Mouse (Mus musculus) neural tube, embryonic 14.5 days (tissue): Measurements from ENCODE around the gene Sgms1. TPM values are rescaled to one million over a fixed set of nuclear protein-coding genes. Genes with fewer than 3 reads are reported as not detected.

ENCODE experiments used
- ATAC-seq: fragments of 200-750 bp; cut with Nextera tagmentation; 2 replicates; pipeline ENCODE4 v1.8.0; 2017; ENCODE audit warnings: low read depth, mild to moderate bottlenecking, moderate TSS enrichment, moderate library complexity
- H3K27ac ChIP-seq: fragments of 300-500 bp; sonication (generic); 2 replicates; pipeline ENCODE4 v1.5.1; 2014; ENCODE audit warnings: low read depth, mild to moderate bottlenecking, control low read depth, low read length, moderate library complexity, mixed read lengths
- H3K27me3 ChIP-seq: fragments of 300-500 bp; sonication (generic); 2 replicates; pipeline ENCODE4 v1.6.1; 2014; ENCODE audit warnings: low read length; ENCODE audit not compliant: control insufficient read depth, insufficient read depth
- H3K36me3 ChIP-seq: fragments of 300-500 bp; sonication (generic); 2 replicates; pipeline ENCODE4 v1.6.1; 2014; ENCODE audit warnings: low read length, mixed read lengths; ENCODE audit not compliant: control insufficient read depth, insufficient read depth
- H3K4me1 ChIP-seq: fragments of 300-500 bp; sonication (generic); 2 replicates; pipeline ENCODE4 v1.6.1; 2014; ENCODE audit warnings: low read length; ENCODE audit not compliant: control insufficient read depth, insufficient read depth
- H3K4me2 ChIP-seq: fragments of 300-500 bp; sonication (generic); 2 replicates; pipeline ENCODE4 v1.6.1; 2014; ENCODE audit warnings: mild to moderate bottlenecking, low read depth, low read length, control low read depth
- H3K4me3 ChIP-seq: fragments of 300-500 bp; sonication (generic); 2 replicates; pipeline ENCODE4 v1.5.1; 2014; ENCODE audit warnings: low read depth, low read length, control low read depth, mixed read lengths
- H3K9ac ChIP-seq: fragments of 300-500 bp; sonication (generic); replicated peaks from 2 replicates; pipeline ENCODE4 v1.6.1; 2014; ENCODE audit warnings: low read depth, mild to moderate bottlenecking, control low read depth, low read length, mixed read lengths
- H3K9me3 ChIP-seq: fragments of 300-500 bp; sonication (generic); 2 replicates; pipeline ENCODE4 v1.6.1; 2016; ENCODE audit warnings: low read length; ENCODE audit not compliant: control insufficient read depth
- WGBS: fragments of 180-500 bp; shearing (Covaris S2); extraction: QIAGEN DNeasy Blood & Tissue Kit; methylation state at CpG from one replicate; pipeline ENCODE4 v1.1.7; 2014; 5-methylcytosine and 5-hydroxymethylcytosine counted together
- polyA plus RNA-seq: library from polyadenylated mRNA; unstranded; fragments of >200 nt; fragmentation: Nextera tagmentation; extraction: Ambion mirVana; gene quantifications from 2 replicates; pipeline ENCODE4 v1.2.1, GENCODE M21; 2014

The Sgms1 gene
- polyA plus RNA-seq, 1 experiment from 2014 or later: 19.2 TPM

GRCm38 (mm10) chr19:32222083-32222482 lies 167.4 kb downstream of the Sgms1 start:
- Histone ChIP-seq H3K9ac (no peak overlapping the region), H3K9me3 (no peaks in the 10 kb centered on the region), H3K4me2 (no peak overlapping the region), H3K4me3 (no peak overlapping the region), H3K27ac (no peak overlapping the region), H3K27me3 (no peaks in the 10 kb centered on the region), H3K4me1 (no peaks in the 10 kb centered on the region), H3K36me3 (no peaks in the 10 kb centered on the region)
- WGBS: 92% methylated on average over 11 of the region's 11 CpGs
- ATAC-seq: no peak

- ATAC-seq: no peak
- H3K4me1 ChIP-seq: no peaks in the 10 kb centered on the region
These were observed 168.5 kb downstream of the Sgms1 start for GRCm38 (mm10) chr19:32220991-32221390.

GRCm38 (mm10) chr19:32216710-32217109 lies 172.8 kb downstream of the Sgms1 start:
- no peak overlapping the region for H3K27ac ChIP-seq
- ATAC-seq: no peak
- no peak overlapping the region for H3K9ac ChIP-seq
- no peak overlapping the region for H3K4me3 ChIP-seq
- no peaks in the 10 kb centered on the region for H3K4me1 ChIP-seq
- no peaks in the 10 kb centered on the region for H3K36me3 ChIP-seq
- no peaks in the 10 kb centered on the region for H3K9me3 ChIP-seq
- no peaks in the 10 kb centered on the region for H3K27me3 ChIP-seq
- WGBS: 98% methylated on average over 2 of the region's 2 CpGs
- H3K4me2 ChIP-seq: no peak overlapping the region

More at GRCm38 (mm10) chr19:32220991-32221390, 168.5 kb downstream of the Sgms1 start:
- no peak overlapping the region for H3K27ac ChIP-seq
- H3K4me2 ChIP-seq: no peak overlapping the region
- no peak overlapping the region for H3K9ac ChIP-seq
- H3K27me3 ChIP-seq: no peaks in the 10 kb centered on the region
- WGBS: 89% methylated on average over 2 of the region's 2 CpGs
- no peaks in the 10 kb centered on the region for H3K36me3 ChIP-seq
- no peaks in the 10 kb centered on the region for H3K9me3 ChIP-seq
- no peak overlapping the region for H3K4me3 ChIP-seq

- no peak overlapping the region for H3K4me3 ChIP-seq
- H3K9ac ChIP-seq: no peak overlapping the region
- H3K27me3 ChIP-seq: no peaks in the 10 kb centered on the region
- WGBS: 87% methylated on average over 12 of the region's 12 CpGs
- peaks cover 4% of the 10 kb centered on the region; the same call in 1 of the 2 replicates for H3K4me1 ChIP-seq
- H3K27ac ChIP-seq: no peak overlapping the region
- H3K36me3 ChIP-seq: no peaks in the 10 kb centered on the region
- no peak overlapping the region for H3K4me2 ChIP-seq
- H3K9me3 ChIP-seq: no peaks in the 10 kb centered on the region
- ATAC-seq: no peak
These were observed 174.4 kb downstream of the Sgms1 start for GRCm38 (mm10) chr19:32214905-32215806.

GRCm38 (mm10) chr19:32213577-32213976 lies 175.9 kb downstream of the Sgms1 start:
- ATAC-seq: no peak
- Histone ChIP-seq H3K9ac (no peak overlapping the region), H3K27me3 (no peaks in the 10 kb centered on the region), H3K4me2 (no peak overlapping the region), H3K4me1 (peaks cover 4% of the 10 kb centered on the region; the same call in 1 of the 2 replicates), H3K36me3 (no peaks in the 10 kb centered on the region), H3K4me3 (no peak overlapping the region), H3K27ac (no peak overlapping the region), H3K9me3 (no peaks in the 10 kb centered on the region)
- 84% methylated on average over 3 of the region's 3 CpGs for WGBS

GRCm38 (mm10) chr19:32211293-32211585 lies 178.3 kb downstream of the Sgms1 start:
- Histone ChIP-seq H3K9me3 (no peaks in the 10 kb centered on the region), H3K9ac (no peak overlapping the region), H3K27ac (no peak overlapping the region), H3K4me2 (peak overlapping the region; percentile 44; the same call in 1 of the 2 replicates), H3K27me3 (no peaks in the 10 kb centered on the region), H3K36me3 (no peaks in the 10 kb centered on the region), H3K4me3 (no peak overlapping the region), H3K4me1 (peaks cover 4% of the 10 kb centered on the region; the same call in 1 of the 2 replicates)
- ATAC-seq: no peak; the same call in 1 of the 2 replicates

GRCm38 (mm10) chr19:32210450-32211292 lies 178.8 kb downstream of the Sgms1 start:
- peak overlapping the region; percentile 20 for H3K4me3 ChIP-seq
- WGBS: 4% methylated on average over 34 of the region's 34 CpGs
- no peaks in the 10 kb centered on the region for H3K27me3 ChIP-seq
- no peaks in the 10 kb centered on the region for H3K36me3 ChIP-seq
- H3K27ac ChIP-seq: no peak overlapping the region
- peak; percentile 90 for ATAC-seq
- H3K4me2 ChIP-seq: peak overlapping the region; percentile 44
- no peak overlapping the region for H3K9ac ChIP-seq
- no peaks in the 10 kb centered on the region for H3K9me3 ChIP-seq
- peaks cover 4% of the 10 kb centered on the region; the same call in 1 of the 2 replicates for H3K4me1 ChIP-seq

GRCm38 (mm10) chr19:32210099-32210449 lies 179.4 kb downstream of the Sgms1 start:
- peaks cover 4% of the 10 kb centered on the region; the same call in 1 of the 2 replicates for H3K4me1 ChIP-seq

More at GRCm38 (mm10) chr19:32210099-32210449, 179.4 kb downstream of the Sgms1 start:
- peak overlapping the region; percentile 20; the same call in 1 of the 2 replicates for H3K4me3 ChIP-seq
- WGBS: 43% methylated on average over 5 of the region's 5 CpGs
- no peaks in the 10 kb centered on the region for H3K36me3 ChIP-seq
- peak overlapping the region; percentile 44; the same call in 1 of the 2 replicates for H3K4me2 ChIP-seq
- H3K9me3 ChIP-seq: no peaks in the 10 kb centered on the region
- no peak overlapping the region for H3K27ac ChIP-seq
- ATAC-seq: no peak
- H3K9ac ChIP-seq: no peak overlapping the region
- H3K27me3 ChIP-seq: no peaks in the 10 kb centered on the region
